Mouse (Mus musculus): ENCODE results near the gene Dhps. TPM values are rescaled to one million over a fixed set of nuclear protein-coding genes. Genes with fewer than 3 reads are reported as not detected.

Dhps gene
- polyA plus RNA-seq (2016; fragmentation: Nextera tagmentation; extraction: Ambion mirVana) = 69.2 and 76.9 TPM in 2 replicates

- no peaks in the 10 kb centered on the region for H3K27me3 ChIP-seq
- peak within 1 kb of the TSS; percentile 63 for H3K4me2 ChIP-seq (replicated peaks)
- H3K9ac ChIP-seq = peak within 1 kb of the TSS; percentile 85
- peak within 1 kb of the TSS; percentile 96 for H3K27ac ChIP-seq
- peaks cover 53% of the 10 kb centered on the region for H3K36me3 ChIP-seq
- WGBS = under 1% methylated on average over 68 of the region's 68 CpGs
- no peaks in the 10 kb centered on the region for H3K9me3 ChIP-seq (replicated peaks)
- H3K4me1 ChIP-seq = peaks cover 12% of the 10 kb centered on the region
- peak within 1 kb of the TSS; percentile 87 for H3K4me3 ChIP-seq
- ATAC-seq (ENCODE audit: low FRiP score) = peak; percentile 93
These were observed at the start of gene Dhps for GRCm38 (mm10) chr8:85071514-85072281. TSS of gene Dhps (plus strand) at chr8:85071757.

DNA sequence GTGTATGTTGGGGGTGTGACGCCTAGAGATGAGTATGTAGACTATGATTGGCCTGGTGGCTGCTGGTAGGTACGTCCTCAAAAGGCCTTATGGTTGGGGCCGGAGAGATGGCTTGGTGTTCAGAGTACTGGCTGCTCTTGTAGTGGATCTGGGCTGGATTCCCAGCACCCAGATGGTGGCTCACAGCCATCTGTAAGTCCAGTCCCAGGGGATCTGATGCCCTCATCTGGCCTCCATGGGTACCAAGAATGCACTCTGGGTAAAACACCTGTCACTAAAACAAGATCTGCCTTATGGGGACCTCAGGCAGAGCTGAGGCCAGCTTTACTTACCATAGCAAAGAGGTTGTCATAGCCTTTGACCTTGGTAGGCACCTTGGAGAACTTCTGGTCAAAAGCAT lies 47.7 kb upstream of the Dhps start:
- Histone ChIP-seq H3K36me3 (peaks cover 51% of the 10 kb centered on the region), H3K27me3 (no peaks in the 10 kb centered on the region), H3K4me1 (peaks cover 35% of the 10 kb centered on the region), H3K4me3 (peak overlapping the region; percentile 91), H3K9ac (no peak overlapping the region), H3K9me3 (replicated peaks) (no peaks in the 10 kb centered on the region), H3K27ac (no peak overlapping the region), H3K4me2 (replicated peaks) (peak overlapping the region; percentile 97)
- ATAC-seq (ENCODE audit: low FRiP score) = no peak
- WGBS = 96% methylated on average over 3 of the region's 3 CpGs

DNA sequence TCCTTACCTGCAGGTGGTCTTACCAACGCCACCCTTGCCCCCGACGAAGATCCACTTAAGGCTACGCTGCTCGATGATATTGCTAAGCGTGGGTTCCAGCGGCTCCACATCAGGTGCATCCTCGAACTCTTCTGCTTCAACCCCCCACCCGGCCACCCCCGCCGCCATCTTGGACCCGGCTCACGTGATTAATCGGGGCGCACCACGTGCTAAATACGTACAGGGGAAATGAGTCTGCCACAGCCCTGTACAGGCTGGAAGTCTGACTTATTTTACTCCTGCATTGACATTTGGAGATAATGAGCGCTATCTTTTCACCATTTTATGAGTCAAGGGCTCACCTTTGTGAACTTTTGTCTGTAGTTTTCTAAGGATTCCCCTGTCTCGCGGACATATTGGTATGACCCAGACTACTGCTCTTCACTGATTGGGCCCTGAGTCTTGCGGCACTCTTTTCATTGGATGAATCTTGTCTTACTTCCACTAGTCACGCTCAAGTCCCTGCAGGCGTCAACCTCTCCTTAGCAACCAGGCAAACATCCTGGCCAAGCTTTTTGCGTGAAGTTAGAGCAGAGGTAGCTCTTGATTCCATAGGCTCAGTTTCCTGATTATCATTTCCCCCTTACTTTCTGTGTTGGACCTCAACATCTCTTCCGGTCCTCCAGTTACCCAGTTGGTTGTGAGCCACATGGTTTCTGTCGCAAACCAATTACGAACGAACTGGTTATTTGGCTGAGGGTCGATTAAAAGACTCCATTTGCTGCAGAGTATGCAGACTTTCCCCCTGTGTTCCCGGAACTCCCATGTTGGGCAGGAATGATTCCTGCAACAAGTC lies 46.2 kb upstream of the Dhps start, which contains the start of gene Asna1:
Gene Asna1 (minus strand): TSS at position 184 of the 835 bp plus-strand sequence.
- Histone ChIP-seq H3K36me3 (peaks cover 50% of the 10 kb centered on the region), H3K9me3 (replicated peaks) (no peaks in the 10 kb centered on the region), H3K4me3 (peak within 1 kb of the TSS; percentile 91), H3K27ac (peak within 1 kb of the TSS; percentile 89), H3K4me2 (replicated peaks) (peak within 1 kb of the TSS; percentile 97), H3K4me1 (peaks cover 40% of the 10 kb centered on the region), H3K27me3 (no peaks in the 10 kb centered on the region), H3K9ac (peak within 1 kb of the TSS; percentile 85)
- ATAC-seq (ENCODE audit: low FRiP score) = peak; percentile 86
- WGBS = 8% methylated on average over 30 of the region's 30 CpGs

DNA sequence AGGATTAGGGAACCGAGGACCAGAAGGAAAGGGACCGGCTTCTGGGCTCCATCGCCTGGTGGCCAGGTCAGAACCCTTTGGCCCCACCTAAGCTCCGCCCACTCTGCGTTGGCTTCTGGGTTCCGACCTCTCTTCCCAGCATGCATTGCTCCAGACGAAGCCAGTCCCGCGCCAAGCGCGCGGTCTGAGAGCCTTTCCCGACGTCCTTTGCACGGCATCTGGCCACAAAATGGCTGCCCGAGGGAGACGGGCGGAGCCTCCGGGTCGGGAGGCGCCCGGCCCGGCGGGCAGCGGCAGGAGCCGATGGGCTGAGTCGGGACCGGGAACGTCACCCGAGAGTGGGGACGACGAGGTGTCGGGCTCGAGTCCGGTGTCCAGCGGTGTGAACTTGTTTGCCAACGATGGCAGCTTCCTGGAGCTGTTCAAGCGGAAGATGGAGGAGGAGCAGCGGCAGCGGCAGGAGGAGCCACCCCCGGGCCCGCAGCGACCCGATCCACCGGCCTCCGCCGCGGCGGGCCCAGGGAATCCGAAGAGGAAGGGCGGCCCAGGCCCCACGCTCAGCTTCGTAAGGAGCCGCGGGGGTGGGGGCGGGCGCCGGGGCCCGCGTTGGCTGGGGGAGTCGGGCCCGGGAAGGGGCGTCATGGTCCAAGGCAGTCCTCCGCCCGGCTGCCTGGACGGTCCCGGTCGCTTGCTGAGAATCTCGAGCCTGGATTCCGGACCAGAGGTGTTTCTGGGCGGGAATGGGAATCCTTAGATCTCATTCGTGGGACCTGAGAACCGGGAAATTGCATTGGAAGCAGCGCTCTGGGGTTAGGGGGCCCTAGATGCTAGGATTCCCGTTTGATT lies 44.7 kb upstream of the Dhps start, which contains the start of gene Trir:
Gene Trir (plus strand): TSS at position 154 of the 846 bp plus-strand sequence.
- H3K36me3 ChIP-seq = peaks cover 47% of the 10 kb centered on the region
- ATAC-seq (ENCODE audit: low FRiP score) = peak; percentile 77
- H3K27ac ChIP-seq = peak within 1 kb of the TSS; percentile 89
- peak within 1 kb of the TSS; percentile 99 for H3K9ac ChIP-seq
- no peaks in the 10 kb centered on the region for H3K9me3 ChIP-seq (replicated peaks)
- H3K4me1 ChIP-seq = peaks cover 40% of the 10 kb centered on the region
- peak within 1 kb of the TSS; percentile 99 for H3K4me3 ChIP-seq
- no peaks in the 10 kb centered on the region for H3K27me3 ChIP-seq
- H3K4me2 ChIP-seq (replicated peaks) = peak within 1 kb of the TSS; percentile 97
- WGBS = under 1% methylated on average over 73 of the region's 75 CpGs

- H3K27ac ChIP-seq = peak overlapping the region; percentile 89
- WGBS = 1% methylated on average over 13 of the region's 13 CpGs
- peaks cover 47% of the 10 kb centered on the region for H3K36me3 ChIP-seq
These were observed 44.1 kb upstream of the Dhps start for GRCm38 (mm10) chr8:85027516-85027855.

DNA sequence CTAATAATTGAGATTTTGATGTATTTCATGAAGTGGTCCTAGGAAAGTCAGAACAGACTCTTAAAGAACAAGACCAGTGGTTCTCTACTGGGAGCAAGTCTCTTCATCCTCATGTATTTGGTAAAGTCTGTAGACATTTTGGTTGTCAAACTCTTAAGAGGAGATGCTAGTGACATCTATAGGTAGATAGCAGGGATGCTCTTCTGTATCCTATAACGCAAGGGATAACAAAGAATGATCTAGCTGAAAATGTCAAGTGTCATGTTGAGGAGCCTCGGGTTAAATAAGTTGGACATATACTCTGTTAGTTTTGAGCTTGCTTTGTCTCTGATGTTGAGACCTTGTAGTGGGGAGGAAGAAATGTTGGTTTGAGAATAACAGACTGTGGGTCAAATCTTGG lies 43.6 kb upstream of the Dhps start:
- Histone ChIP-seq H3K4me2 (replicated peaks) (peak overlapping the region; percentile 78), H3K4me1 (peaks cover 40% of the 10 kb centered on the region), H3K27me3 (no peaks in the 10 kb centered on the region), H3K4me3 (peak overlapping the region; percentile 99), H3K9me3 (replicated peaks) (no peaks in the 10 kb centered on the region), H3K9ac (peak overlapping the region; percentile 99), H3K36me3 (peaks cover 48% of the 10 kb centered on the region), H3K27ac (peak overlapping the region; percentile 89; the same call in 1 of the 2 replicates)
- no peak for ATAC-seq (ENCODE audit: low FRiP score)
- 32% methylated on average over 2 of the region's 2 CpGs for WGBS

More at GRCm38 (mm10) chr8:85027516-85027855, 44.1 kb upstream of the Dhps start:
- Histone ChIP-seq H3K4me3 (peak overlapping the region; percentile 99), H3K4me2 (replicated peaks) (peak overlapping the region; percentile 78), H3K4me1 (peaks cover 40% of the 10 kb centered on the region), H3K9me3 (replicated peaks) (no peaks in the 10 kb centered on the region), H3K9ac (peak overlapping the region; percentile 99), H3K27me3 (no peaks in the 10 kb centered on the region)
- ATAC-seq (ENCODE audit: low FRiP score) = no peak

DNA sequence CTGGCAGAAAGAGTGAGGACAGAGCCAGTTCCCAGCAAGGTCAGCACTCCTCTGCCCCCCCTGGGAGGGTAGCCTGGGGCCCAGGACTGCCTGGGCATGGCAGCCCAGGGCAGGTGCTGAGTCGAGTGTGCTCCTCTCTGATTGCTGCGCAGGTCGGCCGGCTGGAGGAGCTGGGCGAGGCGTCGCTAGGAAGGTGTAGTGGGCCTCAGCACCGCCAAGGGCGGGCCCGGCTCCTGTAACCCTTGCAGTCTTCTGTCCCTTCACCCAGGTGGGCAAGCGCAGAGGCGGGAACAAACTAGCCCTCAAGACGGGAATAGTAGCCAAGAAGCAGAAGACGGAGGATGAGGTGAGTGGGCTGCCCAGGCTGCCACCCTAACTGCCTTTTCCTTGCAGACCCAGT lies 42.3 kb upstream of the Dhps start:
- H3K36me3 ChIP-seq = peaks cover 39% of the 10 kb centered on the region
- H3K4me1 ChIP-seq = peaks cover 32% of the 10 kb centered on the region
- 0 out of 2 replicates have a peak overlapping the region, but pooled peaks have one; percentile 99 for H3K9ac ChIP-seq
- no peak for ATAC-seq (ENCODE audit: low FRiP score)
- H3K4me2 ChIP-seq (replicated peaks) = peak overlapping the region; percentile 78
- WGBS = 95% methylated on average over 14 of the region's 14 CpGs
- no peaks in the 10 kb centered on the region for H3K9me3 ChIP-seq (replicated peaks)
- no peak overlapping the region for H3K4me3 ChIP-seq
- H3K27ac ChIP-seq = no peak overlapping the region
- no peaks in the 10 kb centered on the region for H3K27me3 ChIP-seq

DNA sequence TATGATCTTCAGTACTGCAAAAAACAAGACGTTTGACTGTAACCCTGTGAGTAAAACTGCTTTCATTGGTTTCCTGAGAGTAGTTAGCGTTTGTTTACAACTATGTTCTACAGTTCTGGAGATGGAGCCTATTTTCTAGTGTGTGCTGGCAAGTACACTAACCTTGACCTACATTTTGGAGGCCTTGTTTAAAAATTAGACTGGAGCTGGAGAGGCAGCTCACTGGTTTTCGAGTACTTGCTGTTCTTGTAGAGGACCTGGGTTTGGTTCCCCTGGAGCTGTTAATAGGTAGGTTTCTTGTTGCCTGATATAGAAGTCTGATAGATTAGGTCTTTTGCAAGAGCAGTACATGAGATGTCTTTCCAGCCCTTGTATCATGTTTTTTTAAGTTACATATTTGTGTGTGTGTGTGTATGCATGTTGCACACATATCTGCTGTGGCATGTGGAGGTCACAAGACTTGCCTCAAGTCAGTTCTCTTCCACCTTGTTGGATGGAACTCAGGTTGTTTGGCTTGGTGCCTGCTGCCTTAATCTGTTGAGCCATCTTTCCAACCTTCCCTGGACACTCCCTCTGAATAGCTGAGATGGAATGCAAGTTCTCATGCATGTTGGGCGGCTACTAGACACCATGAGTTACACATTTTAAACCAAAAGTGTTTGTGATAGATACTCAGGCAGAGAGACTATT lies 38.8 kb upstream of the Dhps start:
- Histone ChIP-seq H3K4me1 (peaks cover 31% of the 10 kb centered on the region), H3K4me2 (replicated peaks) (no peak overlapping the region), H3K9me3 (replicated peaks) (no peaks in the 10 kb centered on the region), H3K27ac (no peak overlapping the region), H3K36me3 (peaks cover 39% of the 10 kb centered on the region), H3K27me3 (no peaks in the 10 kb centered on the region), H3K4me3 (no peak overlapping the region), H3K9ac (no peak overlapping the region)
- WGBS = 85% methylated on average over 4 of the region's 4 CpGs
- no peak for ATAC-seq (ENCODE audit: low FRiP score)

DNA sequence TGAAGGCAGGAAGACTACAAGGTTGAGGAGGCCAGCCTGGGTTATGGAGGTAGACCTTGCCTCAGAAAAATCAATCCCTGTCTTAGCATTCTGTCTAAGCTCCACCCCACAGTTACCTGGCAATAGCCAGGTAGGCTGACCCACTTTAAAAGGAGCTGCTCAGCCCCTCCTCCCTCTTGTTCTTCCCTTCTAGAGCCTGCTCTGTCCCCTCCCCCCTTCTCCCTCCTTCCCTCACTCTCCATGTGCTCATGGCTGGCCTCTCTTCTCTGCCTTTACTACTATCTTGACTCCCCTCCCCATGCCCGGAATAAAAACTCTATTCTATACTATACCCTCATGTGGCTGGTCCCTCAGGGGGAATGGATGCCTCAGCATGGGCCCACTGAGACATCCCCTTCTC lies 37.7 kb upstream of the Dhps start:
- peaks cover 39% of the 10 kb centered on the region for H3K36me3 ChIP-seq
- peaks cover 29% of the 10 kb centered on the region for H3K4me1 ChIP-seq
- H3K9me3 ChIP-seq (replicated peaks) = no peaks in the 10 kb centered on the region
- no peak for ATAC-seq (ENCODE audit: low FRiP score)
- H3K4me3 ChIP-seq = no peak overlapping the region
- H3K4me2 ChIP-seq (replicated peaks) = no peak overlapping the region
- no peak overlapping the region for H3K9ac ChIP-seq
- 58% methylated on average over 1 of the region's 1 CpGs for WGBS
- no peaks in the 10 kb centered on the region for H3K27me3 ChIP-seq
- no peak overlapping the region; the same call in 1 of the 2 replicates for H3K27ac ChIP-seq

DNA sequence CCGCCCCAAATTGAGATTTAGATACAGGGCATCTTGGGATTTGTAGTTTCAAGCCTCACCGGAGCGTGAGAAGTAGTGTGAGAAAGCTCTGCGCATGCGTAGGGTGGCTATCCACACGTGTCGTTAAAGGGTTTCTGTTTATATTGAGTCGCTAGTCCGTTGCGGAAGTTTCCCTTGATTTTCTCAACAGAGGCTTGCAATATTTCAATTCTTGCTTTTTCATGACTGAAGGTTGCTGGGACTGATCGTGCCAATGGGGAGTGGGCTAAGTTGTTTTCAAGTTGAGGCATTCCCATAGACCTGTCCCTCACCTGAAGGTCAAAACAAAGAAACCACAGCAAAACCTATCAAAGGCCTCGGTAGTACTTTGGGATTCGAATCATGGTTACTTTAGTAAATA lies 36.8 kb upstream of the Dhps start:
- Histone ChIP-seq H3K27ac (no peak overlapping the region), H3K36me3 (peaks cover 32% of the 10 kb centered on the region), H3K4me2 (replicated peaks) (peak overlapping the region; percentile 80), H3K4me3 (peak overlapping the region; percentile 64), H3K9me3 (replicated peaks) (no peaks in the 10 kb centered on the region), H3K9ac (no peak overlapping the region), H3K4me1 (peaks cover 26% of the 10 kb centered on the region), H3K27me3 (no peaks in the 10 kb centered on the region)
- ATAC-seq (ENCODE audit: low FRiP score) = no peak
- 6% methylated on average over 13 of the region's 13 CpGs for WGBS

DNA sequence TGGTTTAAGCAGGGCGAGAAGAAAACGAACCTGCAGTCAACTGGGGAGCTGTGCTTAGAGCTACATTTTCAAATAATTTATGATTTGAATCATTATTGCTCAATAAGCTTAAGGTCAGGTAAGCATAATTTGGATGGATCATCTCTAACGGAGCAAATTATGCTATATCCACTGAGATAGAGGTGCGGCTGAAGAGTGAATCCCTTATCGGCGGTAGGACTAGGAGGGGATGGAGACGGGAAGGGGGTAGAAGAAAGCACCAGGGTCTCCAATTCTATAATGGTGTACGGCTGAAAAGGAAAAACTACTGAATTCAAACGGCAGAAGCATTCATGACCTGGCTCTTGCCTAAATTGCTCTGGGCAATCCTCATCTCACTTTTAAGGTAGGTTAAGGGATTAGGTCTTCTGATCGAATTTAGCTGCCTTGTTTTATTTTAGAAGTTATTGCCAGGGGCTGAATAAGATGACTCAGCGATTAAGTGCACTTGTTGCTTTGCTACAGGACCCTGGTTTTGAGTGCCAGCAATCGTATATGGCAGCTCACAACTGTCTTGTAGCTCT lies 36.3 kb upstream of the Dhps start:
- Histone ChIP-seq H3K4me2 (replicated peaks) (peak overlapping the region; percentile 80), H3K4me1 (peaks cover 26% of the 10 kb centered on the region), H3K9ac (peak overlapping the region; percentile 79; the same call in 1 of the 2 replicates), H3K4me3 (peak overlapping the region; percentile 64), H3K27ac (no peak overlapping the region), H3K9me3 (replicated peaks) (no peaks in the 10 kb centered on the region), H3K36me3 (peaks cover 30% of the 10 kb centered on the region), H3K27me3 (no peaks in the 10 kb centered on the region)
- WGBS = 7% methylated on average over 12 of the region's 12 CpGs
- no peak for ATAC-seq (ENCODE audit: low FRiP score)
